Mouse (Mus musculus): ENCODE data around the gene Anapc7. TPM values are rescaled to one million over a fixed set of nuclear protein-coding genes. Genes with fewer than 3 reads are reported as not detected.

The Anapc7 gene
- polyA plus RNA-seq (2015; fragmentation: Illumina TruSeq; extraction: RNeasy Lipid Tissue Mini Kit (QIAGEN cat#74804); ENCODE audit: insufficient read depth, low read depth, low replicate concordance): 3.8 TPM

GRCm38 (mm10) chr5:122421271-122422068 is at the start of gene Anapc7:
Anapc7 (plus strand) TSS chr5:122421693.

GRCm38 (mm10) chr5:122372192-122372769 is 49.2 kb upstream of the Anapc7 start, which contains the start of gene Fam216a:
Fam216a (minus strand) TSS chr5:122372364.

DNA sequence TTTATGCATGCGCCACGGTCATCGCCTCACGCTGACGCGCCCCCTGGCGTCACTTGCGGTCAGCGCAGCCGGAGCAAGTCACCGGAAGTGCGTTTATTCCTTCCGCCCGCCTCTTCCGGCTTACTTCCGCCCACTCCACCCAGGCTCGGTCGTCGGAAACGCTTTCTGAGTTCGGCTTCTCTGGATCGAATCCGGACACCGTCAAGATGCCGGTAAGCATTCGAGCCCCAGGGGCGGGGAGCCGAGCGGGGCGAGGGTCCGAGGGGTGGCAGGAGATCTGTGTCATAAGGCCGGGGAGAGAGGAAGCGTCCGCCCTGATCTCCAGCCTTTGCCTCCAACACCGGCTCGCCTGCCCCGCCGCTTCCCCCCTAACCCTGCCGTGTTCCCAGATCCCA is 29.7 kb upstream of the Anapc7 start, which contains the start of gene Arpc3:
Arpc3 (plus strand) TSS at position 93 of the 395 bp plus-strand sequence.

Other genes with a start within 250 kb of the Anapc7 start
- gene Hvcn1, start 214.9 kb upstream of the Anapc7 start, polyA plus RNA-seq (2015; fragmentation: Illumina TruSeq; extraction: RNeasy Lipid Tissue Mini Kit (QIAGEN cat#74804); ENCODE audit: insufficient read depth, low read depth, low replicate concordance): 1.2 TPM
- 4.2 TPM for gene Tctn1, start 157.2 kb upstream of the Anapc7 start, polyA plus RNA-seq (2015; fragmentation: Illumina TruSeq; extraction: RNeasy Lipid Tissue Mini Kit (QIAGEN cat#74804); ENCODE audit: insufficient read depth, low read depth, low replicate concordance)
- 4.4 TPM for gene Pptc7, start 137.3 kb upstream of the Anapc7 start, polyA plus RNA-seq (2015; fragmentation: Illumina TruSeq; extraction: RNeasy Lipid Tissue Mini Kit (QIAGEN cat#74804); ENCODE audit: insufficient read depth, low read depth, low replicate concordance)
- 2.9 TPM for gene Rad9b, start 67.5 kb upstream of the Anapc7 start, polyA plus RNA-seq (2015; fragmentation: Illumina TruSeq; extraction: RNeasy Lipid Tissue Mini Kit (QIAGEN cat#74804); ENCODE audit: insufficient read depth, low read depth, low replicate concordance)
- 18.9 TPM for gene Vps29, start 67.3 kb upstream of the Anapc7 start, polyA plus RNA-seq (2015; fragmentation: Illumina TruSeq; extraction: RNeasy Lipid Tissue Mini Kit (QIAGEN cat#74804); ENCODE audit: insufficient read depth, low read depth, low replicate concordance)
- gene Gpn3, start 49.8 kb upstream of the Anapc7 start, polyA plus RNA-seq (2015; fragmentation: Illumina TruSeq; extraction: RNeasy Lipid Tissue Mini Kit (QIAGEN cat#74804); ENCODE audit: insufficient read depth, low read depth, low replicate concordance): 4.8 TPM
- 3.3 TPM for gene Fam216a, start 49.3 kb upstream of the Anapc7 start, polyA plus RNA-seq (2015; fragmentation: Illumina TruSeq; extraction: RNeasy Lipid Tissue Mini Kit (QIAGEN cat#74804); ENCODE audit: insufficient read depth, low read depth, low replicate concordance)
- 50.4 TPM for gene Arpc3, start 29.8 kb upstream of the Anapc7 start, polyA plus RNA-seq (2015; fragmentation: Illumina TruSeq; extraction: RNeasy Lipid Tissue Mini Kit (QIAGEN cat#74804); ENCODE audit: insufficient read depth, low read depth, low replicate concordance)
- gene Atp2a2, start 80.5 kb downstream of the Anapc7 start, polyA plus RNA-seq (2015; fragmentation: Illumina TruSeq; extraction: RNeasy Lipid Tissue Mini Kit (QIAGEN cat#74804); ENCODE audit: insufficient read depth, low read depth, low replicate concordance): 41.6 TPM
- gene Ift81, start 192.8 kb downstream of the Anapc7 start, polyA plus RNA-seq (2015; fragmentation: Illumina TruSeq; extraction: RNeasy Lipid Tissue Mini Kit (QIAGEN cat#74804); ENCODE audit: insufficient read depth, low read depth, low replicate concordance): 4.4 TPM
- gene P2rx7, start 222.2 kb downstream of the Anapc7 start, polyA plus RNA-seq (2015; fragmentation: Illumina TruSeq; extraction: RNeasy Lipid Tissue Mini Kit (QIAGEN cat#74804); ENCODE audit: insufficient read depth, low read depth, low replicate concordance): 3.3 TPM